Mouse (Mus musculus) stomach, embryonic 16.5 days (tissue): ENCODE data around the gene Kif21b. TPM values are rescaled to one million over a fixed set of nuclear protein-coding genes. Genes with fewer than 3 reads are reported as not detected.

Experiments used
- ATAC-seq: fragments of 200-750 bp; cut with Nextera tagmentation; 2 replicates; pipeline ENCODE4 v1.8.0; 2017; ENCODE audit warnings: moderate number of reproducible peaks, moderate TSS enrichment; ENCODE audit not compliant: insufficient read depth, low FRiP score
- H3K27ac ChIP-seq: fragments of 300-500 bp; sonication (generic); 2 replicates; pipeline ENCODE4 v1.5.1; 2014; ENCODE audit warnings: low read length
- H3K27me3 ChIP-seq: fragments of 300-500 bp; sonication (generic); 2 replicates; pipeline ENCODE4 v1.6.1; 2014; ENCODE audit warnings: low read length, control low read depth, mixed read lengths; ENCODE audit not compliant: control insufficient read depth, insufficient read depth
- H3K36me3 ChIP-seq: fragments of 300-500 bp; sonication (generic); 2 replicates; pipeline ENCODE4 v1.6.1; 2014; ENCODE audit warnings: low read length; ENCODE audit not compliant: control insufficient read depth, insufficient read depth
- H3K4me1 ChIP-seq: fragments of 300-500 bp; sonication (generic); 2 replicates; pipeline ENCODE4 v1.6.1; 2014; ENCODE audit warnings: low read length, control low read depth, mixed read lengths; ENCODE audit not compliant: control insufficient read depth, insufficient read depth
- H3K4me2 ChIP-seq: fragments of 300-500 bp; sonication (generic); 2 replicates; pipeline ENCODE4 v1.6.1; 2014; ENCODE audit warnings: low read depth, low read length, mixed read lengths
- H3K4me3 ChIP-seq: fragments of 300-500 bp; sonication (generic); replicated peaks from 2 replicates; pipeline ENCODE4 v1.5.1; 2014; ENCODE audit warnings: mild to moderate bottlenecking, low read length
- H3K9ac ChIP-seq: fragments of 300-500 bp; sonication (generic); 2 replicates; pipeline ENCODE4 v1.6.1; 2014; ENCODE audit warnings: low read length
- H3K9me3 ChIP-seq: fragments of 300-500 bp; sonication (generic); replicated peaks from 2 replicates; pipeline ENCODE4 v1.6.1; 2016; ENCODE audit warnings: low read length, control low read depth; ENCODE audit not compliant: control insufficient read depth
- WGBS: fragments of 180-500 bp; shearing (Covaris S2); extraction: QIAGEN DNeasy Blood & Tissue Kit; methylation state at CpG from one replicate; pipeline ENCODE4 v1.1.7; 2014; 5-methylcytosine and 5-hydroxymethylcytosine counted together
- polyA plus RNA-seq: library from polyadenylated mRNA; unstranded; fragments of >200 nt; fragmentation: Nextera tagmentation; extraction: Ambion mirVana; gene quantifications from 2 replicates; pipeline ENCODE4 v1.2.1, GENCODE M21; 2015

Gene Kif21b
- polyA plus RNA-seq, 1 experiment from 2014 or later: 2.3 TPM

- H3K4me2 ChIP-seq: no peak overlapping the region
- no peaks in the 10 kb centered on the region for H3K27me3 ChIP-seq
- no peak for ATAC-seq
- H3K36me3 ChIP-seq: peaks cover 2% of the 10 kb centered on the region; the same call in 1 of the 2 replicates
- no peaks in the 10 kb centered on the region for H3K9me3 ChIP-seq
- no peak overlapping the region for H3K27ac ChIP-seq
- H3K4me1 ChIP-seq: no peaks in the 10 kb centered on the region
- no peak overlapping the region for H3K4me3 ChIP-seq
- no peak overlapping the region for H3K9ac ChIP-seq
- WGBS: 82% methylated on average over 12 of the region's 12 CpGs
These were observed 29.1 kb downstream of the Kif21b start for GRCm38 (mm10) chr1:136160297-136160696.

GRCm38 (mm10) chr1:136160930-136161329 lies 29.7 kb downstream of the Kif21b start:
- H3K9ac ChIP-seq: no peak overlapping the region
- no peaks in the 10 kb centered on the region for H3K27me3 ChIP-seq
- no peaks in the 10 kb centered on the region for H3K9me3 ChIP-seq
- H3K4me1 ChIP-seq: no peaks in the 10 kb centered on the region
- no peak overlapping the region for H3K27ac ChIP-seq
- 81% methylated on average over 6 of the region's 6 CpGs for WGBS
- H3K4me2 ChIP-seq: no peak overlapping the region
- no peak for ATAC-seq
- no peak overlapping the region for H3K4me3 ChIP-seq
- H3K36me3 ChIP-seq: peaks cover 2% of the 10 kb centered on the region; the same call in 1 of the 2 replicates

GRCm38 (mm10) chr1:136161333-136161921 lies 30.2 kb downstream of the Kif21b start:
- WGBS: 90% methylated on average over 7 of the region's 7 CpGs
- H3K36me3 ChIP-seq: 0 out of 2 replicates have a peak, but pooled peaks cover 2% of the 10 kb centered on the region
- H3K4me1 ChIP-seq: no peaks in the 10 kb centered on the region
- ATAC-seq: no peak
- no peak overlapping the region for H3K27ac ChIP-seq
- no peaks in the 10 kb centered on the region for H3K9me3 ChIP-seq
- H3K4me3 ChIP-seq: no peak overlapping the region
- no peak overlapping the region for H3K9ac ChIP-seq
- no peaks in the 10 kb centered on the region for H3K27me3 ChIP-seq
- H3K4me2 ChIP-seq: no peak overlapping the region

GRCm38 (mm10) chr1:136165436-136165835 lies 34.2 kb downstream of the Kif21b start:
- Histone ChIP-seq H3K4me1 (no peaks in the 10 kb centered on the region), H3K27me3 (no peaks in the 10 kb centered on the region), H3K9ac (no peak overlapping the region), H3K9me3 (no peaks in the 10 kb centered on the region), H3K27ac (no peak overlapping the region), H3K4me2 (no peak overlapping the region), H3K4me3 (no peak overlapping the region), H3K36me3 (0 out of 2 replicates have a peak, but pooled peaks cover 2% of the 10 kb centered on the region)
- WGBS: 69% methylated on average over 2 of the region's 2 CpGs
- ATAC-seq: no peak

- Histone ChIP-seq H3K9ac (no peak overlapping the region), H3K4me1 (no peaks in the 10 kb centered on the region), H3K27me3 (no peaks in the 10 kb centered on the region), H3K36me3 (0 out of 2 replicates have a peak, but pooled peaks cover 2% of the 10 kb centered on the region), H3K4me2 (no peak overlapping the region), H3K27ac (no peak overlapping the region), H3K4me3 (no peak overlapping the region), H3K9me3 (no peaks in the 10 kb centered on the region)
- 66% methylated on average over 8 of the region's 8 CpGs for WGBS
- ATAC-seq: no peak
These were observed 36.5 kb downstream of the Kif21b start for GRCm38 (mm10) chr1:136167657-136168056.

- Histone ChIP-seq H3K36me3 (no peaks in the 10 kb centered on the region; the same call in 1 of the 2 replicates), H3K9ac (no peak overlapping the region), H3K27me3 (no peaks in the 10 kb centered on the region), H3K27ac (no peak overlapping the region), H3K4me2 (no peak overlapping the region), H3K9me3 (no peaks in the 10 kb centered on the region), H3K4me1 (peaks cover 15% of the 10 kb centered on the region), H3K4me3 (no peak overlapping the region)
- ATAC-seq: peak; percentile 59
- WGBS: 9% methylated on average over 5 of the region's 5 CpGs
These were observed 38.9 kb downstream of the Kif21b start for GRCm38 (mm10) chr1:136170109-136170508.

GRCm38 (mm10) chr1:136172696-136173095 lies 41.5 kb downstream of the Kif21b start:
- WGBS: 65% methylated on average over 12 of the region's 12 CpGs
- no peak for ATAC-seq
- Histone ChIP-seq H3K36me3 (no peaks in the 10 kb centered on the region; the same call in 1 of the 2 replicates), H3K9ac (no peak overlapping the region), H3K9me3 (no peaks in the 10 kb centered on the region), H3K4me1 (peaks cover 19% of the 10 kb centered on the region), H3K4me3 (no peak overlapping the region), H3K27me3 (no peaks in the 10 kb centered on the region), H3K4me2 (no peak overlapping the region), H3K27ac (no peak overlapping the region)

GRCm38 (mm10) chr1:136174101-136174606 lies 43.0 kb downstream of the Kif21b start:
- Histone ChIP-seq H3K27me3 (no peaks in the 10 kb centered on the region), H3K4me1 (peaks cover 19% of the 10 kb centered on the region), H3K27ac (peak overlapping the region; percentile 67), H3K4me2 (peak overlapping the region; percentile 42), H3K4me3 (no peak overlapping the region), H3K9ac (peak overlapping the region; percentile 47; the same call in 1 of the 2 replicates), H3K36me3 (no peaks in the 10 kb centered on the region; the same call in 1 of the 2 replicates), H3K9me3 (no peaks in the 10 kb centered on the region)
- peak; percentile 57 for ATAC-seq
- WGBS: 25% methylated on average over 13 of the region's 13 CpGs

GRCm38 (mm10) chr1:136175183-136175582 lies 44.0 kb downstream of the Kif21b start:
- Histone ChIP-seq H3K9ac (no peak overlapping the region), H3K27me3 (no peaks in the 10 kb centered on the region), H3K27ac (no peak overlapping the region), H3K4me2 (no peak overlapping the region), H3K4me3 (no peak overlapping the region), H3K36me3 (no peaks in the 10 kb centered on the region; the same call in 1 of the 2 replicates), H3K4me1 (peaks cover 19% of the 10 kb centered on the region), H3K9me3 (no peaks in the 10 kb centered on the region)
- no peak for ATAC-seq
- WGBS: 33% methylated on average over 6 of the region's 6 CpGs
